Mouse (Mus musculus) spleen, postnatal 14 days (tissue): ENCODE data around the gene Nup107.

ENCODE experiments used
- DNase-seq, 2 experiments: peaks; one replicate each; pipeline ENCODE4 v3.0.0; 2021 to 2022; ENCODE audit warnings: low spot score in 2 of 2

The Nup107 gene

GRCm38 (mm10) chr10:117778951-117779350 is 13.6 kb downstream of the Nup107 start:
- no peak for DNase-seq

DNA sequence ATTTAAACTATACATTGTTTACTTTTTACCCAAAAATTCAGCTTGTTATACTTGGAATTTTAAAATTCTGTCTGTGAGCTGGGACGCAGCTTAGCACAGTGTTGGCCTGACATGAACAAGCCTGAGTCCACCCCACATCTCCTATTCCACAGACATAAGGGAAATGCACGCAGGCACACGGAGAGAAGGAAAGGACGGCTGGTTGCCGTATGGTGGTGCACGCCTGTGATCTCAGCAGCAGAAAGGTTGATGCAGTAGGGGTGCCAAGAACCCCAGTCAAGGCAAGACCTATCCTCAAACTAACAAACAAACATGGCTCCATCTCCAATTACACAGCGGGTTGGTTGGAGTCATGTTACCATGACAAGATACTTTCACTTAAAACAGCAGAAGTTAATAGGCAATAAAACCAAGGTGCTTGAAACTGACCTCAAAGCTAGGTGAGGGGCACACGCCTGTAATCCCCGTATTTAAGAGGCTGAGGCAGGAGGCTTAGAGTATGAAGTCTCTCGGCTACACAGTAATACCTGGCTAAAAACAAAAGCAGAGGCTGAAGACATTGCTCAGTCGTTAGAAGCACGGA is 14.1 kb downstream of the Nup107 start:
- no peak for DNase-seq

GRCm38 (mm10) chr10:117777501-117778327 is 14.8 kb downstream of the Nup107 start:
- DNase-seq, result no peak

- DNase-seq, result no peak
These were observed 15.4 kb downstream of the Nup107 start for GRCm38 (mm10) chr10:117777103-117777470.

DNA sequence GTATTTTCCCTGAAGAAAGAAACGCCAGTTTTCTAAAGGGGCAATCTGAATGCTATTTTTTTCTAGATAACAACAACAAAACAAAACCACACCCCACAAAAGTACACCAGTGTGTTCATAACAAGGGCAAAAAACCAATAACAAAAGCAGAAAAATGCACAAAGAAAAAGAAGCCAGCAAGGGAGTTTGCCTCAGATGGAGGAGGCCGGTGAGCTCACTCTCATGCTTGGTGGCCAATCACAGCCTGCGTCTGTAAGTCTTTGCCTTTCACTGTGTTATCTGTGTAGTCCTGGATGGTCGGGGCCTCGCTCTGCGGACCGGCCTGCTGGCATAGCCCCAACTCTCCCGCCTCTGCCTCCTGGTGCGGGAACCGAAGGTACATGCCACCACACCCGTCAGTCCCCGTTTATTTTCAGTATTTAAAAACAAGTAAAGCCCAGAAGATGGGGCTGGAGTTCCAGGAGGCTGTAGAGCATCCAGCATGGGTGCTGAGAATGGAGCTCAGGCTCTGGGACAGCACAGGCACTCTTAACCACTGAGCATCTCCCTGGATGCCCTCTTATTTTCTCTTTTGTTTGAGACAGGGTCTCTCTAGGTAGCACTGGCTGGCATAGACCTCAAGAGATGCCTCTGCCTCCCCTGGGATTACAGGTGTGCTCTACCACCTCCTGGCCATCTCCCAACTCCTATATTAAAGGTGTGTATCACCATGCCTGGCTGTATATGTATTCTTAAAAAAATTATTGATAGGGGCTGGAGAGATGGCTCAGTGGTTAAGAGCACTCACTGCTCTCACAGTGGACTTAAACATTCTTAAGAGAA is 16.0 kb downstream of the Nup107 start:
- no peak for DNase-seq

DNA sequence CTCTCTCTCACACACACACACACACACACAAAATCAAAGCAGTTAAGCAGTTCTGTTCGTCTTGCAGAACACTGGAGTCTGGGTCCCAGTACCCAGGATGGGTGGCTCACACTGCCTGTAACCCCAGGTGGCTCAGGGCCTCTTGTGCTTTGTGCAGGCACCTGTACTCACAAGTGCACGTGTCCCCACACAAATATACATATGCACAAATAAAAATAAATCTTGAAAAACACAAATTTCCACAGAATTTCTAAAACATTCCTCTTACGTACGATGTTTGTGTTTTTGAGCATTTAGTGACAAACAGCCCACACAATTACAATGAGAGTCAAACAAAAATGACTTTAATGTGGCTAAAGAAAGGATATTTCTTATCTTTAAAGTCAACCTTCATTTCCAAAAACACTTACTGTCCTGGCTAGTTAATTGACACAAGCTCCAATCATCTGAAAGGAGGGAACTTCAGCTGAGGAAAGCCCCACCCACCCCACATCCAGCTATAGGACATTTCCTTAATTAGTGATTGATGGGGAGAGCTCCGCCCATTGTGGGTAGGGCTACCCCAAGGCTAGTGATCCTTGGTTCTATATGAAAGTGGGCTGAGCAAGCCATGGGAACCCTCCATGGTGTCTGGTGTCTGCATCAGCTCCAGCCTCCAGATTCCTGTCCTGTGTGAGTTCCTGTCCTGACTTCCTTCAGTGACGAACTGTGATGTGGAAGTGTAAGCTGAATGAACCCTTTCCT is 16.9 kb downstream of the Nup107 start:
- no peak for DNase-seq

DNA sequence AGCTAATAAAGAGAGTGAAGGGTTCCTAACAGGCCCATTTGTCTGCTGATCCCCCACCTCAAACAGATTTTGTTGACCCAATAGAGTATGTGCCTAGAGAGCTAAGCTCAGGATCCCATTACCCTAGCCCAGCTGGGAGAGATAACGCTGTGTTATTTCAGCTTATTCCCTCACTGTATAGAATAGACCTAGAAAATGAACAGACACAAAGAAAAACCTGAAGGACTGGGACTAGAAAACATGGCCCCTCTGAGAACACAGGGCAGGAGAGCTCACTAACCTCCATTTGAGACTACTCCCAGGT is 17.7 kb downstream of the Nup107 start:
- no peak for DNase-seq

GRCm38 (mm10) chr10:117774011-117774816 is 18.3 kb downstream of the Nup107 start:
- no peak for DNase-seq

GRCm38 (mm10) chr10:117773106-117773720 is 19.3 kb downstream of the Nup107 start:
- DNase-seq, result no peak

DNA sequence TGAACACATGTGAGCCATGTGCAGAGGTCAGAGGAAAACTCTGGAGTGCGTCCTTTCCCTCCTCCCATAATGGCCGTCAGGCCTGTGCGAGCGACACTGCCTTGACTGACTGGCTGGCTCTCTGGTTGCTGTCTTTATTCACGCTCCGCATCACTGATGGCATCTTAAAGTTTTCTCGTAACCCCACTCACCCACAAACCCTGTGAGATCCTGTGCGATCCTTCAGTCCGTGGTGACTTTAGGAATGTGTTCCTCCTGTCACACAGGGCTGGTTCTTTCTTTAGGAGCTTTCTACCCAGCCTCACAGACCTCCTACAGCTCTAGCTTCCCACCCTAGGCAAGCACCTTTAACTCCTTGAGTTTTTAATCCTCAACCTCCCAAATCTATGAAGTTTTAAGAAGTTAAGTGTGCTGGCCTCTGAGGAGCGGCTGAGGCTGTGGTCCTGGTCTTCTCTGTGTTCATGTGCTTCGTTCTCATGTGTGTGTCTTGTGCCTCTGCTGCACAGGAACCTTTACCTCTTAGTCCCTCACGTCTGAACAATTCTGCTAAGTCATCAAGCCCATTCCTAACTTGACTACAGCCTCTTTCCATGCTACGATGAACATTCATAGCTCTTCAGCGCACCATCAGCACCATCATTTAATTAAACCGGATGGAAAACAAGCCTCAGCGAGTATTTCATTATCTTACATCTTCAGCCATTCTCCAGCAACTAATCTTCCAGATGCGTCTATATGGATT is 20.0 kb downstream of the Nup107 start:
- no peak for DNase-seq

GRCm38 (mm10) chr10:117771131-117771510 is 21.4 kb downstream of the Nup107 start:
- no peak for DNase-seq

- no peak for DNase-seq
These were observed 22.0 kb downstream of the Nup107 start for GRCm38 (mm10) chr10:117770286-117771130.

GRCm38 (mm10) chr10:117769541-117770285 is 22.8 kb downstream of the Nup107 start:
- DNase-seq, result no peak

- no peak for DNase-seq
These were observed 24.4 kb downstream of the Nup107 start for GRCm38 (mm10) chr10:117768141-117768440.

GRCm38 (mm10) chr10:117767286-117768140 is 25.0 kb downstream of the Nup107 start:
- DNase-seq, result no peak

GRCm38 (mm10) chr10:117766896-117767160 is 25.7 kb downstream of the Nup107 start:
- no peak for DNase-seq

- DNase-seq, result no peak
These were observed 26.2 kb downstream of the Nup107 start for GRCm38 (mm10) chr10:117766111-117766895.
